Mouse (Mus musculus) liver, embryonic 16.5 days (tissue): ENCODE measurements around the gene Gpx3. TPM values are rescaled to one million over a fixed set of nuclear protein-coding genes. Genes with fewer than 3 reads are reported as not detected.

ENCODE experiments used
- ATAC-seq: fragments of 200-750 bp; cut with Nextera tagmentation; 2 replicates; pipeline ENCODE4 v1.8.0; 2017; ENCODE audit warnings: low read depth, mild to moderate bottlenecking, moderate number of reproducible peaks, moderate library complexity
- H3K27ac ChIP-seq: fragments of 300-500 bp; sonication (generic); 2 replicates; pipeline ENCODE4 v1.5.1; 2014; ENCODE audit warnings: mild to moderate bottlenecking, low read length
- H3K27me3 ChIP-seq: fragments of 300-500 bp; sonication (generic); 2 replicates; pipeline ENCODE4 v1.6.1; 2014; ENCODE audit warnings: low read depth, low read length, mixed read lengths; ENCODE audit not compliant: control insufficient read depth, insufficient read depth
- H3K36me3 ChIP-seq: fragments of 300-500 bp; sonication (generic); 2 replicates; pipeline ENCODE4 v1.6.1; 2014; ENCODE audit warnings: mild to moderate bottlenecking; ENCODE audit not compliant: control insufficient read depth, insufficient read depth
- H3K4me1 ChIP-seq: fragments of 300-500 bp; sonication (generic); 2 replicates; pipeline ENCODE4 v1.6.1; 2014; ENCODE audit warnings: low read depth, low read length, mixed read lengths; ENCODE audit not compliant: control insufficient read depth
- H3K4me2 ChIP-seq: fragments of 300-500 bp; sonication (generic); 2 replicates; pipeline ENCODE4 v1.6.1; 2014; ENCODE audit warnings: low read depth, low read length, mixed read lengths
- H3K4me3 ChIP-seq: fragments of 300-500 bp; sonication (generic); 2 replicates; pipeline ENCODE4 v1.5.1; 2014; ENCODE audit warnings: low read depth, mild to moderate bottlenecking, low read length
- H3K9ac ChIP-seq: fragments of 300-500 bp; sonication (generic); 2 replicates; pipeline ENCODE4 v1.6.1; 2014; ENCODE audit warnings: low read depth, low read length
- H3K9me3 ChIP-seq: fragments of 300-500 bp; sonication (generic); replicated peaks from 2 replicates; pipeline ENCODE4 v1.6.1; 2016; ENCODE audit warnings: low read length; ENCODE audit not compliant: control insufficient read depth
- WGBS: fragments of 180-500 bp; shearing (Covaris S2); extraction: QIAGEN DNeasy Blood & Tissue Kit; methylation state at CpG from one replicate; pipeline ENCODE4 v1.1.7; 2014; ENCODE audit not compliant: insufficient replicate concordance; 5-methylcytosine and 5-hydroxymethylcytosine counted together
- polyA plus RNA-seq: library from polyadenylated mRNA; unstranded; fragments of >200 nt; fragmentation: Nextera tagmentation; extraction: Ambion mirVana; gene quantifications from 2 replicates; pipeline ENCODE4 v1.2.1, GENCODE M21; 2015

Gpx3 gene
- polyA plus RNA-seq, 1 experiment from 2014 or later, result 45.2 TPM

DNA sequence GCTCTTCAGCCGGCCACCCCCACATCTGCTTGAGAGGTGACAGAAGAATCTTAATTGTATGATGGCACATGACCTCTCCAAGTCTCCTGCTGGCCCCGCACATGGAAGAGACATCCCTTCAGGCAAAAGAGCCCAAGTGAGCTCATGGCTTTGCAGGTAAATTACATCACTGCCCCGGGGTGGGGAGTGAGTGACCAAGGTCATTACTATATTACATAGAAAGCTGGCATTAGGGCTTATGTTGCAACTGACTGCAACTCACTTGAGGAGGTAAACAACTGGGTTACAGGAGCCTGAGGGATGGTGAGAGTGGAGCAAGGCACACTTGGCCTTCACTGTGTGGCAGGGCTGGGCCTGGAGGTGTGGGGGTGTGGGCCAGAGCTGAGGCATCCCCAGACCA, 26.0 kb downstream of the Gpx3 start:
- Histone ChIP-seq H3K4me1 (no peaks in the 10 kb centered on the region), H3K36me3 (peaks cover 3% of the 10 kb centered on the region)
- no peak for ATAC-seq

DNA sequence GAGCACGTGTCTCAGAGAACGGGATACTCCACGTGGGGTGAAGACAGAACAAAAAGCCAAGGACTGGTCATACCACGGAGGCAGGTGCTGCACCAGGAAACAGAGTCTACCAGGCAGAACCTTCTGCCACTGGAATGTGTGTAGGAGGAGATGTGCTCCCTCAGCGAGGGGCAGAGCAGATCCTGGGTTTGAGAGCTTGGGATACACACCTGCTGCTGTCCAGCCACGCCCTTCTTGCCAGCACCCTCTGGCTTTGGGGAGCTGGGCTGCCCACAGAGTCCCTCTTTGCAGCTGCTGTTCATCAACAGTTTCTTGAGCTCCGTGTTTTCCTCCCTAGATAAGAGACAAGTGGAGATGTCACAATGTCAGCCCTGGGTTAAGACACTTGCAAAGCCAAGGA, 26.6 kb downstream of the Gpx3 start:
- Histone ChIP-seq H3K27ac (no peak overlapping the region), H3K36me3 (peaks cover 3% of the 10 kb centered on the region), H3K9me3 (no peaks in the 10 kb centered on the region), H3K9ac (no peak overlapping the region), H3K4me2 (no peak overlapping the region), H3K27me3 (no peaks in the 10 kb centered on the region), H3K4me1 (no peaks in the 10 kb centered on the region), H3K4me3 (no peak overlapping the region)
- WGBS, result 64% methylated on average over 7 of the region's 7 CpGs
- no peak for ATAC-seq

More for the DNA sequence above, 26.0 kb downstream of the Gpx3 start:
- Histone ChIP-seq H3K9me3 (no peaks in the 10 kb centered on the region), H3K27ac (no peak overlapping the region), H3K27me3 (no peaks in the 10 kb centered on the region), H3K4me2 (no peak overlapping the region), H3K9ac (no peak overlapping the region), H3K4me3 (no peak overlapping the region)
- 74% methylated on average over 3 of the region's 3 CpGs for WGBS

DNA sequence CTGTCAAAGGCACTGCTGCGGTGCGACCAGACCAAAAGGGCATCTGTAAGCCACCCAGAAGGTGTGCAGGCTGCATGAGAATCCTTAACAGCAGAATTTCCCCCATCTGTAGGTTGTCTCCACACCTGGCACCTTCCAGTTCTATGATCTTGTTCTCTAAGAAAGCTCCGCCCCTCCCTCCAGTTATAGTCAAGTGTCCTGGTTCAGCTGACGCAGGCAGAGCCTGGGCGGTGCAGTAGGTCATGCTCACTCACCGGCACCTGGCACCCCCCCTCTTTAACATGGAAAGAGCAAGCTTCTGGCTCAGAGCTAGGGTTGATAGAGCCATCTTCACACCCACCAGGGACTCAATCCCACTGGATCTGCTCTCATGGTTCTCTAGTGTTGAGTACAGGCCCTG, 27.0 kb downstream of the Gpx3 start:
- H3K36me3 ChIP-seq, result peaks cover 3% of the 10 kb centered on the region
- H3K9ac ChIP-seq, result no peak overlapping the region
- H3K9me3 ChIP-seq, result no peaks in the 10 kb centered on the region
- WGBS, result 89% methylated on average over 6 of the region's 6 CpGs
- no peak for ATAC-seq
- H3K4me2 ChIP-seq, result no peak overlapping the region
- H3K27me3 ChIP-seq, result no peaks in the 10 kb centered on the region
- no peak overlapping the region for H3K4me3 ChIP-seq
- no peak overlapping the region for H3K27ac ChIP-seq
- no peaks in the 10 kb centered on the region for H3K4me1 ChIP-seq

DNA sequence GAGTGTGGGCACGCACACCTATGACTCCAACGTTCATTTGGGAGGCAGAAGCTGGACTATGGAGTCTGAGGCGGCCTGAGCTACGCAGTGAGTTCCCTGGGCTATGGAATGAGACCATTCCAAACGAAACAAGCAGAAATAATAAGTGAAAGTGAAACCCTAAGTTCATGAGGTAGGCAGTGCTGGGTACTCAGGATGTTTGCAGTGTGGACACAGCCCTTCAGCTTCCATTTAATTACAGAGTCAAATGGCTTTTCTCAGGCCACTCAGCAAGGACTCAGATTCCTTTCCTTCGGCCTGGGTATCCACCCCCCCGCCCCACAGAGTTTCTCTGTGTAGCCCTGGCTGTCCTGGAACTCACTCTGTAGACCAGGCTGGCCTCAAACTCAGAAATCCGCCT, 27.5 kb downstream of the Gpx3 start:
- Histone ChIP-seq H3K36me3 (peaks cover 3% of the 10 kb centered on the region), H3K4me1 (no peaks in the 10 kb centered on the region), H3K27me3 (no peaks in the 10 kb centered on the region), H3K9me3 (no peaks in the 10 kb centered on the region), H3K9ac (no peak overlapping the region), H3K4me3 (no peak overlapping the region), H3K4me2 (no peak overlapping the region), H3K27ac (no peak overlapping the region)
- no peak for ATAC-seq
- WGBS, result 64% methylated on average over 8 of the region's 8 CpGs

DNA sequence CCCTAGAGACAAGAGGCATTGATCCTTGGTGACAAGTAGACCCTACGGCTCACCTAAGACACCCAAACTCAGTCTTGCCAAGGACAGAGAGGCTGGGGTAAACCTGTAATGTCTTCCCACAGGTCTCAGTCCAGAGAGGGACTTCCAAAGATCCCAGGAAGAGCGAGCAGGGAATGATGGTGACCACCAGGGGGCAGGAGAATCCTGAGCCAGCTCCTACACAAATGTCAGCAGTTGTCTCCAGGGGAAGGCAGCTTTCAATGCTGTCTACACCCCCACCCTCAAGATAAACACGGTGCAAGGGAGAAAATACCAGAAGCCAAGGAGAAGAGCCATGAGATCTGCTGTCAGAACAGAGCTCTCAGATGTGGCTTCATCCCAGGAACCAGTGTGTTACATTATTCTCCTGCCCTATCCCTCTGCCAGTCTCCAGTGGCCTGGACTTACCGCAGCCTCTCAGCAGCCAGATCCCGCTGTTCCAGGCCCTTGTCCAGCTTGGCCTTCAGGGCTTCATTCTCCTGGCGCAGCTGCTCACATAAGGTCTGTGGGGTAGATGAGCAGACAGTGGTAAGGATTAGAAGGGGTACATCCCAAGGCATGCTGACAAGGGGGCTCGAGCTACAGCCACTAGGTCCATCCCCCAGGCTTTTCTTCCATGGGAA, 28.2 kb downstream of the Gpx3 start:
- no peak for ATAC-seq
- H3K4me2 ChIP-seq, result no peak overlapping the region
- no peaks in the 10 kb centered on the region for H3K9me3 ChIP-seq
- no peak overlapping the region for H3K9ac ChIP-seq
- no peak overlapping the region for H3K4me3 ChIP-seq
- 61% methylated on average over 7 of the region's 7 CpGs for WGBS
- no peaks in the 10 kb centered on the region for H3K4me1 ChIP-seq
- H3K27ac ChIP-seq, result no peak overlapping the region
- peaks cover 3% of the 10 kb centered on the region for H3K36me3 ChIP-seq
- no peaks in the 10 kb centered on the region for H3K27me3 ChIP-seq

DNA sequence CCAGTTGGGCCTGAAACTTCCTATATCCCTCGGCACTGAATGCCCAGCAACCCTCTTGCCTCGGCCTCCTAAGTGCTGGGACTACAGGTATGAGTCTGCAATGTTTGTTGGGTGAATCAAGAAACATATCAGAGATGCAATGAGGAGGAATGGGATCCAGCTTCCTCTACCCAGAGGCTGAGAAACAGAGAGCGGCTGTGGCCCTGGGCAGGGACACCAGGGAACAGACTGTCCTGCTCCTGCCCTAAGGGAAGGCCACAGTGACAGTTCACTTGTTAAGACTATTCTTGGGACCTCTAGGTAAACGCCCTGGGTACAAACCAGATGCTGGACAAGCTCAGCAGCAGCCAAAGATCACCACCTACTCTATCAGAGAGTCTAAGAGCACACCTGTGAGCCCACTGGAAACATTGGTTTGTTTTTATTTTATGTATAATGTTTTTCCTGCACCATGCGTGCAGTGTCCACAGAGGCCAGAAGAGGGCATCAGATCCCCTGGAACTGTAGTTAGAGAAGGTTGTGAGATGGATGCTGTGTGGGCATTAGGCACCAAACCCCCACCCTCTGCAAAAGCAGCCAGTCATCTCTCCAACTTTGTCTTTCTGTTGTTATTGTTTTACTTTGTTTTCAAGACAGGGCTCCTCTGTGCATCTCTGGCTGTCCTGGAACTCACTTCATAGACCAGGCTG, 29.3 kb downstream of the Gpx3 start:
- WGBS, result 50% methylated on average over 5 of the region's 5 CpGs
- Histone ChIP-seq H3K4me1 (no peaks in the 10 kb centered on the region; the same call in 1 of the 2 replicates), H3K36me3 (peaks cover 3% of the 10 kb centered on the region; the same call in 1 of the 2 replicates), H3K9ac (no peak overlapping the region), H3K4me3 (no peak overlapping the region), H3K27ac (no peak overlapping the region), H3K4me2 (no peak overlapping the region), H3K9me3 (no peaks in the 10 kb centered on the region), H3K27me3 (no peaks in the 10 kb centered on the region)
- ATAC-seq, result no peak

DNA sequence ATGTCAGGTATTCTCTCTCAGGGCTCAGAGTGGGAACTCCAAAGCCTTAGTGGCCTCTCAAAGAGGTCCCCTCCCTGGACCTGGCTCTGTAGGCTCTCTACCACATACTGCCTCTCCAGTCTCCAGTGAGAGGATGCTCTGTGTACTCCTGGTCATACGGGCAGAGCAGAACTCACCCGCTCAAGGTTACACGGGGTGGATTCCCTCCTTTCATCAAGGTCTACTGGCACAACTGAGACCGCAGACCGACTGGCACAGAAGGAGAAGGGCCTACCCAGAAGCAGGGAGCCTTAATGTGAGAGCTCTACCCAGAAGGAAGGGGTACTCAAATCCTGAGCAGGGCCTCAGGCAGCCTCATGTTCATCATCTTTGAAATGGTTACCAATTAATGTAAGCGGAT, 30.3 kb downstream of the Gpx3 start:
- Histone ChIP-seq H3K36me3 (peaks cover 3% of the 10 kb centered on the region; the same call in 1 of the 2 replicates), H3K4me3 (no peak overlapping the region), H3K4me2 (no peak overlapping the region), H3K9me3 (no peaks in the 10 kb centered on the region), H3K27me3 (no peaks in the 10 kb centered on the region), H3K4me1 (no peaks in the 10 kb centered on the region; the same call in 1 of the 2 replicates), H3K27ac (no peak overlapping the region), H3K9ac (no peak overlapping the region)
- 69% methylated on average over 6 of the region's 6 CpGs for WGBS
- no peak for ATAC-seq

DNA sequence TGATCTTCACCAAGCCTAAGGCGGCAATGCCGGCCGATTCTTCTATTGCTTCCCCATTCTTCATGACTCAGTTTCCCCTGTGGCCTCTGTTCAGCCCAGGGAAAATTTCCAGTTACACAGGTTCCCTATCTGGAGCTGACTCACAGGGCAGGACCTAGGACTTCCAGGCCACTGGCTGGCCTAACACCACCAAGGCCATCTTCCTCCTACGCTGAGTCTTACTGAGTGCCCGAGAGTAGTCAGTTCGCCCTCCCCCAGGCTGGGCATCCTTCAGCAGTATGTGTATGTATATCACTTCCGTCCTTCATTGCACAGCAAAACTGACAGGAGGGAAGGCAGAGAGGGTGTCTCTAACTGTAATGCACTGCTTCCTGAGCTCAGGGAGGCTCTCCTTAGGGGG, 31.9 kb downstream of the Gpx3 start:
- Histone ChIP-seq H3K4me3 (no peak overlapping the region), H3K9me3 (no peaks in the 10 kb centered on the region), H3K4me2 (no peak overlapping the region), H3K36me3 (no peaks in the 10 kb centered on the region), H3K4me1 (no peaks in the 10 kb centered on the region; the same call in 1 of the 2 replicates), H3K9ac (no peak overlapping the region), H3K27me3 (no peaks in the 10 kb centered on the region), H3K27ac (peak overlapping the region; percentile 2; the same call in 1 of the 2 replicates)
- 66% methylated on average over 7 of the region's 7 CpGs for WGBS
- no peak for ATAC-seq

DNA sequence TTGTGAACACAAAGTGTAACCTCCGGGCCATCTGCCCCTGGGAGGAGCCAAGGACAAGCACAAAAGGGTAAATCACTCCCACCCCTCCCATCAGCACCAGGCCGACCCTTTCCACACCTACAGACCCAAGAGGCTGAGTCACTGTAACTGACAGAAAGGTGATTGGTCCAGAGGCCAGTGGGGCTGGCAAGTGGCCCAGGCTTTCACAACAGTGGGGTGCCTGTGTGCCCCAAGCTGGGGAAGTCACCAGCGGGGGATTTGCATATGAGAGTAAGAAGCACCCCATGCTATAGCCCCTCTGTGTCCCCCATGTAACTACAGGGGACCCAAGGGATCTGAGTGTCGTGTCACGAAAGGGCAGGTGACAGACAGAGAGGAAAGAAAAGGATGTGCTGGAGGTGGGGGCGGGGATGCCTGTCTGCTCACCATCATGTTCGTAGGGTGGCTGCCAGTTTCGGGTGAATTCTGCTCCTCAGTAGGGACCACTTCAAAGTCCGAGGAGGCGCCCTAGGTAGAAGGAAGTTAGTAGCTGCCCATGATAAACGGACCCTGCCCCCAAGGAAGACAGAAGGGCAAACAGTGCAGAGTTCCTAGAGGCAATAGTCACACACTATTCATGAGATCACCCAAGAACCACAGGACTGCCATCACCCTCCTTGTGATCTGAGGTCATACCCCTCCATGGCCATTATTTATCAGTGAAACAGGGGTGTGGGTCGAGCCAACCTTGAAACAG, 34.0 kb downstream of the Gpx3 start:
- WGBS, result 42% methylated on average over 12 of the region's 12 CpGs
- Histone ChIP-seq H3K36me3 (no peaks in the 10 kb centered on the region), H3K4me2 (no peak overlapping the region), H3K27ac (no peak overlapping the region), H3K9ac (no peak overlapping the region), H3K4me3 (no peak overlapping the region), H3K27me3 (no peaks in the 10 kb centered on the region), H3K4me1 (no peaks in the 10 kb centered on the region; the same call in 1 of the 2 replicates), H3K9me3 (no peaks in the 10 kb centered on the region)
- peak; percentile 50; the same call in 1 of the 2 replicates for ATAC-seq
